Mouse (Mus musculus) ES-E14 (cell line): ENCODE measurements around the gene Slc9a3. TPM values are rescaled to one million over a fixed set of nuclear protein-coding genes. Genes with fewer than 3 reads are reported as not detected.

Experiments
- DNase-seq: peaks from one replicate; pipeline ENCODE4 v3.0.0-alpha.2; 2013; ENCODE audit warnings: low read depth, low spot score
- H3K27ac ChIP-seq: 2 replicates; pipeline ENCODE4 v1.5.1; 2012; ENCODE audit warnings: low read depth, mild to moderate bottlenecking, low read length, moderate library complexity, mixed read lengths; ENCODE audit not compliant: poor library complexity, insufficient read depth, severe bottlenecking
- H3K36me3 ChIP-seq: 2 replicates; pipeline ENCODE4 v1.6.1; 2012; ENCODE audit warnings: mild to moderate bottlenecking, low read length, moderate library complexity, mixed read lengths; ENCODE audit not compliant: control insufficient read depth, poor library complexity, insufficient read depth, severe bottlenecking
- H3K4me1 ChIP-seq, 2 experiments: fragments of 150-350 bp in 1 of 2; sonication (generic) in 1 of 2; 2 replicates each; pipeline ENCODE4 v1.6.1; 2012; ENCODE audit warnings: low read length in 2 of 2, mild to moderate bottlenecking in 1 of 2, mixed read lengths in 1 of 2; ENCODE audit not compliant: control insufficient read depth in 2 of 2, insufficient read depth in 2 of 2, poor library complexity in 1 of 2
- H3K4me3 ChIP-seq, 2 experiments: fragments of 150-350 bp in 1 of 2; sonication (generic) in 1 of 2; 2 replicates each; pipeline ENCODE4 v1.5.1; 2012; ENCODE audit warnings: low read length in 2 of 2, low read depth in 1 of 2, mild to moderate bottlenecking in 1 of 2, mixed read lengths in 1 of 2; ENCODE audit not compliant: insufficient read depth in 1 of 2, poor library complexity in 1 of 2, severe bottlenecking in 1 of 2
- H3K9ac ChIP-seq: 2 replicates; pipeline ENCODE4 v1.6.1; 2012; ENCODE audit warnings: low read depth, mild to moderate bottlenecking, low read length, mixed read lengths; ENCODE audit not compliant: poor library complexity, insufficient read depth, severe bottlenecking
- H3K9me3 ChIP-seq: fragments of 150-350 bp; sonication (generic); 2 replicates; pipeline ENCODE4 v1.6.1; 2012; ENCODE audit warnings: low read depth, mild to moderate bottlenecking, low read length; ENCODE audit not compliant: control insufficient read depth, insufficient read depth
- CHD2 ChIP-seq: IDR thresholded peaks from 2 replicates; pipeline ENCODE4 v1.6.1; 2014; ENCODE audit warnings: mild to moderate bottlenecking, low read depth, low read length, inconsistent platforms
- HCFC1 ChIP-seq: IDR thresholded peaks from 2 replicates; pipeline ENCODE4 v1.6.1; 2012; ENCODE audit warnings: low read length, inconsistent platforms, borderline replicate concordance; ENCODE audit not compliant: insufficient read depth
- MAFK ChIP-seq: IDR thresholded peaks from 2 replicates; pipeline ENCODE4 v1.6.1; 2014; ENCODE audit warnings: mild to moderate bottlenecking, low read depth, low read length, inconsistent platforms; ENCODE audit not compliant: insufficient read depth
- ZC3H11A ChIP-seq: IDR thresholded peaks from 2 replicates; pipeline ENCODE4 v1.6.1; 2012; ENCODE audit warnings: low read depth, mild to moderate bottlenecking, inconsistent platforms, low read length, borderline replicate concordance
- ZNF384 ChIP-seq: IDR thresholded peaks from 2 replicates; pipeline ENCODE4 v1.6.1; 2012; ENCODE audit warnings: low read depth, low read length, inconsistent platforms
- in situ Hi-C, 2 experiments: fragments of 600-800 bp; cut with MboI; formaldehyde crosslinking; loops; one replicate each; pipeline ENCODE4 v1.15.1; 2025; ENCODE audit warnings: low sequenced_read_pairs in 2 of 2, inconsistent platforms in 1 of 2; ENCODE audit not compliant: unreplicated experiment in 2 of 2
- total RNA-seq: library from RNA; depleted of rRNA; stranded (reverse); fragments of 300-350 nt; gene quantifications from 2 replicates; pipeline ENCODE4 v1.2.3, GENCODE M21; 2012

Gene Slc9a3
- total RNA-seq, 1 experiment, result not detected

DNA sequence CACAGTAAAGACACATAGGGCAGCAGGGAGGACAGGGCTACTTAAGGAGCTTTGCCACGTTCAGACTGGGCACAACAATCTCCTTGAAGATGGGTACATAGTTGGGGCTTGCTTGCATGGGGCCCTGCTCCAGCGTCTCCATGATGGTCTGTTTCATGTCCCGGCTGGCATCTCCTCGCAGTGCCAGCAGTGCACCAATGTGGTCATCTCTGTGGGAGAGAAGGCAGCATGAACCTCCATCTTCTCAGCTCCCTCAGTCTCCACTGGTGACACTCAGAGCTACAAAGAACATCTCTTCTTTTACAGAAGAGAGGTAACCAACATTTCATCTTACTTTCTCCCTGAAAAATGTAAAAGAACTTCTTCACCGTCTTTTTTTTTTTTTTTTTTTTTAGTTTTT is 50.8 kb downstream of the Slc9a3 start:
- in situ Hi-C loops, result no loop called here
- DNase-seq, result no peak

DNA sequence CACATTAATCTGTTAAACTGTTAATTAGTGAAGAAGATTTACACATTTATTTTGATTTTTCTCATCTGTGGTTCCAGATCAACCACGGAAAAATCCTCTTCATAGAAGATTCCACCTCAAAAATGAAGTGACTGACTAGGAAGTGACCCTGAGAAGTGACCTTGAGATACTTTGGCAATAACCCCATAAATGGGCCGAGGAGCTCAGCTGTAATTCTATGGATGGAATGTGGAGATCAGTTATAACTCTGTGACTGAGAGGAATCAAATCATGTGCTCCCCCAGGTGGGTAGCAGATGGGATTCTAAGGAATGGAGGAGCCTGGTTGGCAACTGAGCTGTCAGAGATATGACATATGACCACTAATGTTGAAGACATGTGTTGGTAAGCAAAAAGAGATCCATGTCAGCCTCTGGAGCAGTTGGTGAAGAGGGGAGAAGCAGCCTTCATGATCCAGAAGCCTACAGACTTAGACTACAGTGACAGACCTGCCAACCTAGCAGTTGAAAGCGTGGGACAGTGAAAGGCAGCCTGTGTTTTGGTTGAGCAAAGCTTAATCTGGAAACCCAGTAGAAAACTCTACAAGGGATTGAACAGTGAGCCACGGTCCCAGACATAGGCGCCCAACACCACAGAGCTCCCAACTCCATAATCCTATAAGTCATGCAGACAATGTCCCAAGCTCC is 61.9 kb downstream of the Slc9a3 start:
- peaks cover 9% of the 10 kb centered on the region for H3K36me3 ChIP-seq
- no peak overlapping the region for H3K4me3 ChIP-seq
- H3K9me3 ChIP-seq, result no peaks in the 10 kb centered on the region
- TF ChIP-seq MAFK, result no peak
- TF ChIP-seq ZNF384, result no peak
- no peak for TF ChIP-seq HCFC1
- no peak for TF ChIP-seq ZC3H11A
- no peak for TF ChIP-seq CHD2
- H3K27ac ChIP-seq, result no peak overlapping the region
- no peaks in the 10 kb centered on the region for H3K4me1 ChIP-seq
- in situ Hi-C loops, result no loop called here
- H3K9ac ChIP-seq, result no peak overlapping the region
- DNase-seq, result no peak

More for the DNA sequence above, 50.8 kb downstream of the Slc9a3 start:
- H3K9ac ChIP-seq, result no peak overlapping the region
- peaks cover 0 to under 1% of the 10 kb centered on the region in 2 experiments; a peak in 1 of 4 replicates for H3K4me1 ChIP-seq
- no peak overlapping the region for H3K4me3 ChIP-seq
- TF ChIP-seq HCFC1, result no peak
- H3K36me3 ChIP-seq, result peaks cover 4% of the 10 kb centered on the region
- no peak overlapping the region for H3K27ac ChIP-seq
- no peaks in the 10 kb centered on the region for H3K9me3 ChIP-seq

DNA sequence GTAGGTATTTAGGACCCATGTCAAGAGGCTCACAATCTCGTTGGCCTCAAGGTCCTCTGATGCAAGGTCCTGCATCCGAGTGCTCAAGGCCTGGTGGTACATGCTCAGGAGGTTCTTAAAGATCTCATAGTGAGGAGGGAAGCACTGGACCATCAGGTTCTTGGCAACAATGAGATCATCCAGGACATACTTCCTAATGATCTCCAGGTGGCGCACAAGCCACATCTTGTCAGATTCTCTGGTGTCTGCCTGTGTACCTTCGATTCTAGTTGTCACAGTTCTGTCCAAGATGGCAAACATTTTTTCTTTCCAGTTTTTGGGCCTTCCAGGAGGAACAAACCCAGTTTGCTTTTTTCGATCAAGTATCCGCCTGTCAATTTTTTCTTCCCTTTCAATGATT is 71.4 kb downstream of the Slc9a3 start:
- in situ Hi-C loops, result no loop called here
- no peaks in the 10 kb centered on the region for H3K9me3 ChIP-seq
- H3K4me1 ChIP-seq, result no peaks in the 10 kb centered on the region; a peak in 1 of 4 replicates
- TF ChIP-seq MAFK (no peak), ZNF384 (no peak), CHD2 (no peak), ZC3H11A (no peak), HCFC1 (no peak)
- H3K4me3 ChIP-seq, result no peak overlapping the region
- peak; percentile 29 for DNase-seq
- peaks cover 8% of the 10 kb centered on the region for H3K36me3 ChIP-seq
- no peak overlapping the region for H3K27ac ChIP-seq
- no peak overlapping the region for H3K9ac ChIP-seq

DNA sequence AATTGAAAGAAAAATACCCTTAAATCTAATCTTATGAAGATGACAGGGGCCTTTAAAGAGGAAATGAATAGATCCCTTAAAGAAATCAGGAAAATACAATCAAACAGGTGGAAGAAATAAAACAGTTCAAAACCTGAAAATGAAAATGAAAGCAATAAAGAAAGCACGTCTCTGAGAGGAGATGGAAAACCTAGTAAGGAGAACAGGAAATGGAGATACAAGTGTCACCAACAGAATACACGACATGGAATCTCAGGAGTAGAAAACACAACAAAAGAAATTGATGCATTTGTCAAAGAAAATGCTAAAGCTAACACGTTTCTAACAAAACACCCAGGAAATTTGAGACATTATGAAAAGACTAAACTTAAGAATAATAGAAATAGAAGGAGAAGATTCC is 75.2 kb downstream of the Slc9a3 start:
- no peak for TF ChIP-seq HCFC1
- TF ChIP-seq CHD2, result no peak
- TF ChIP-seq MAFK, result no peak
- no peaks in the 10 kb centered on the region; a peak in 1 of 4 replicates for H3K4me1 ChIP-seq
- no peak for DNase-seq
- no peaks in the 10 kb centered on the region for H3K9me3 ChIP-seq
- in situ Hi-C loops, result no loop called here
- no peak overlapping the region for H3K4me3 ChIP-seq
- no peak overlapping the region for H3K27ac ChIP-seq
- H3K36me3 ChIP-seq, result peaks cover 12% of the 10 kb centered on the region
- no peak overlapping the region for H3K9ac ChIP-seq

DNA sequence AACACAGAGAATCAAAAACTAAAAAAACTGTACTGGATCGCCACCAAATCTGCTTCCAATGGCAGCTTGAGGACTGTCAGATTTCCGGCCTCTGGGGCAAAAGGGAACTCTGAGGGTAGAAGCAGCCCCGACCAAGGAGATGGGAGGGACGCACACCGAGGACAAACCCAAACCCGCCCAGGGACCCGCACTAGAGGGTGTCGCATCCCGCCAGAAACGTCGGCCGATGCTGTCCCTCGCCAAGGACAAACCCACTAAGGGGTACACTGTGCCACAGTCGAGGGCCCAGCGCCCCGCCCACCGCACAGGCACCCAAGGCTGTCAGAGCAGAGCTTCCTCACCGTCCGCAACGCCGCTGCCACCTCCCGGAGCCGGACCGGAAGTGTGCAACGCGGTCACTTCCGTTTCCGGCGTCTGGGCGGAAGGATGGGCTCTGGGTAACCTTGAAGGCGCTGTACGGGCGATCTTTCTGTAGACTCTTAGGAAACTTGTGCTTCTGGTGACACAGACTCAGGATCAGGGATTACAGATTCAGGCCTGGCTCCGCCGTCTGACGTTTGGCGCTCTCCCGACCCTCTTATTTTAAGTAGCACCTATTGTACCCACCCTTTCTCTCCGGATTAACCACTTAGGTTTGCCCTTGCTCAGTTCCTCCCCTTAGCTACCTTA is 87.2 kb downstream of the Slc9a3 start, which contains the start of gene Exoc3:
TSS of gene Exoc3 (minus strand) at position 416 of the 669 bp plus-strand sequence.
- no peak within 1 kb of the TSS for H3K27ac ChIP-seq
- H3K4me1 ChIP-seq, result no peaks in the 10 kb centered on the region; a peak in 1 of 4 replicates
- TF ChIP-seq HCFC1 (no peak), ZC3H11A (no peak), MAFK (no peak), CHD2 (no peak), ZNF384 (no peak)
- peak; percentile 76 for DNase-seq
- in situ Hi-C loops, result no loop called here
- no peaks in the 10 kb centered on the region for H3K9me3 ChIP-seq
- 0 out of 2 replicates have a peak, but pooled peaks cover 4% of the 10 kb centered on the region for H3K36me3 ChIP-seq
- peak within 1 kb of the TSS; percentile 88 to 90 for H3K4me3 ChIP-seq
- H3K9ac ChIP-seq, result peak within 1 kb of the TSS; percentile 85
